ENCODE assay signal across 26 mouse cellular contexts in genomic region chr5:143931863-143932580, GRCm38 (mm10). TPM values are rescaled to one million over a fixed set of nuclear protein-coding genes. Genes with fewer than 3 reads are reported as not detected.
A peak's percentile ranks its signal among the peaks of the same experiment; 100 is the strongest.
DNase-seq lines count a peak whose midpoint lies in the region; ATAC-seq and TF ChIP-seq lines count a peak whose summit lies in the region.
"Had no signal": no experiment of that assay in that cellular context is flagged by ENCODE, and none has a peak within 500 bp of the region (broad histone marks: within the 10 kb centered on the region; RNA-seq: fewer than 3 reads in every experiment).

No protein-coding gene starts in this region.

- peak; percentile 45 for DNase-seq in heart, embryonic 10.5 days (ENCODE audit: low spot score)
- DNase-seq in heart, adult 9 months (ENCODE audit: low spot score in 2 of 2) = no peak
- no peak for DNase-seq in testis, postnatal 10 days (ENCODE audit: low spot score)
- DNase-seq in forebrain, embryonic 10.5 days (ENCODE audit: extremely low spot score, low spot score) = no peak
- DNase-seq: B cell, adult 2 months; cerebellum, adult 11 months; cerebellum, adult 9-11 months; gastrocnemius, postnatal 10 days; gastrocnemius, postnatal 36 days; heart, adult 18-20 months; heart, postnatal 36 days had no signal

- peak; percentile 93 for ATAC-seq in intestine, postnatal 0 days
- no peak for ATAC-seq in hindbrain, embryonic 16.5 days
- ATAC-seq: forebrain, embryonic 15.5 days; inflammation-experienced regulatory T-cells, adult 6 months; Patski had no signal

- WGBS in heart, embryonic 10.5 days = 82% methylated on average over 6 of the region's 6 CpGs
- WGBS in intestine, postnatal 0 days = 52% methylated on average over 6 of the region's 6 CpGs
- WGBS in hindbrain, embryonic 16.5 days = 84% methylated on average over 6 of the region's 6 CpGs
- 89% methylated on average over 6 of the region's 6 CpGs for WGBS in forebrain, embryonic 10.5 days

- no peak overlapping the region for H3K4me3 ChIP-seq in heart, embryonic 10.5 days
- peak overlapping the region; percentile 84 for H3K4me3 ChIP-seq in testis, adult 2 months (ENCODE audit: control insufficient read depth, low read depth, low read length)
- H3K4me3 ChIP-seq in intestine, postnatal 0 days (ENCODE audit: low read depth, low read length) = no peak overlapping the region
- H3K4me3 ChIP-seq in hindbrain, embryonic 16.5 days (ENCODE audit: low read length) = no peak overlapping the region
- no peak overlapping the region for H3K4me3 ChIP-seq in forebrain, embryonic 10.5 days
- H3K4me3 ChIP-seq: embryonic facial prominence, embryonic 12.5 days; embryonic facial prominence, embryonic 15.5 days; forebrain, embryonic 12.5 days had no signal

- no peak overlapping the region for H3K27ac ChIP-seq in heart, embryonic 10.5 days
- H3K27ac ChIP-seq in testis, adult 2 months (ENCODE audit: control insufficient read depth, insufficient read depth, low read depth, low read length) = no peak overlapping the region
- peak overlapping the region; percentile 30 for H3K27ac ChIP-seq in intestine, postnatal 0 days (ENCODE audit: low read depth, low read length)
- no peak overlapping the region for H3K27ac ChIP-seq in hindbrain, embryonic 16.5 days (ENCODE audit: low read depth, low read length)
- H3K27ac ChIP-seq in forebrain, embryonic 10.5 days = no peak overlapping the region
- H3K27ac ChIP-seq: embryonic facial prominence, embryonic 12.5 days; embryonic facial prominence, embryonic 15.5 days; forebrain, embryonic 12.5 days; forebrain, embryonic 15.5 days; hindbrain, embryonic 10.5 days; hindbrain, embryonic 13.5 days; hindbrain, postnatal 0 days had no signal

- H3K4me2 ChIP-seq in intestine, postnatal 0 days (replicated peaks; ENCODE audit: low read depth) = no peak overlapping the region
- no peak overlapping the region for H3K4me2 ChIP-seq in hindbrain, embryonic 16.5 days (ENCODE audit: low read length)
- H3K4me2 ChIP-seq: embryonic facial prominence, embryonic 12.5 days; embryonic facial prominence, embryonic 15.5 days had no signal

- peaks cover 48% of the 10 kb centered on the region for H3K36me3 ChIP-seq in heart, embryonic 10.5 days
- no peaks in the 10 kb centered on the region for H3K36me3 ChIP-seq in testis, adult 2 months (ENCODE audit: control insufficient read depth, insufficient read depth, low read length)
- peaks cover 19% of the 10 kb centered on the region; the same call in 1 of the 2 replicates for H3K36me3 ChIP-seq in intestine, postnatal 0 days (ENCODE audit: control insufficient read depth, insufficient read depth)
- peaks cover 21% of the 10 kb centered on the region for H3K36me3 ChIP-seq in hindbrain, embryonic 16.5 days (ENCODE audit: control insufficient read depth, insufficient read depth, low read length)
- peaks cover 55% of the 10 kb centered on the region for H3K36me3 ChIP-seq in forebrain, embryonic 10.5 days (replicated peaks)

- TF ChIP-seq CTCF in testis, adult 2 months (IDR thresholded peaks at IDR 0.05; ENCODE audit: control insufficient read depth, insufficient read depth, insufficient replicate concordance, low read depth, low read length) = no peak
- TF ChIP-seq CTCF in intestine, postnatal 0 days (IDR thresholded peaks at IDR 0.05; ENCODE audit: low read depth) = no peak

- no peaks in the 10 kb centered on the region for H3K9me3 ChIP-seq in heart, embryonic 10.5 days
- no peaks in the 10 kb centered on the region for H3K9me3 ChIP-seq in intestine, postnatal 0 days (ENCODE audit: control insufficient read depth)
- H3K9me3 ChIP-seq in hindbrain, embryonic 16.5 days (ENCODE audit: control insufficient read depth, low read length) = no peaks in the 10 kb centered on the region
- H3K9me3 ChIP-seq in forebrain, embryonic 10.5 days = no peaks in the 10 kb centered on the region
- H3K9me3 ChIP-seq: embryonic facial prominence, embryonic 12.5 days; embryonic facial prominence, embryonic 15.5 days; forebrain, embryonic 12.5 days; forebrain, embryonic 15.5 days; G1E; hindbrain, embryonic 10.5 days; hindbrain, embryonic 13.5 days had no signal

- TF ChIP-seq POLR2A in testis, adult 2 months (IDR thresholded peaks at IDR 0.05; ENCODE audit: control insufficient read depth, low read depth, low read length) = no peak

- H3K27me3 ChIP-seq in heart, embryonic 10.5 days (ENCODE audit: insufficient read depth, poor library complexity, severe bottlenecking) = no peaks in the 10 kb centered on the region
- no peaks in the 10 kb centered on the region for H3K27me3 ChIP-seq in testis, adult 2 months (ENCODE audit: control insufficient read depth, insufficient read depth, low read length)
- no peaks in the 10 kb centered on the region for H3K27me3 ChIP-seq in intestine, postnatal 0 days (replicated peaks; ENCODE audit: control insufficient read depth, insufficient read depth, low read length)
- no peaks in the 10 kb centered on the region for H3K27me3 ChIP-seq in hindbrain, embryonic 16.5 days (replicated peaks; ENCODE audit: control insufficient read depth, insufficient read depth, low read length)
- no peaks in the 10 kb centered on the region for H3K27me3 ChIP-seq in forebrain, embryonic 10.5 days (ENCODE audit: poor library complexity, severe bottlenecking)
- H3K27me3 ChIP-seq: CH12.LX; embryonic facial prominence, embryonic 12.5 days; embryonic facial prominence, embryonic 15.5 days; forebrain, embryonic 12.5 days; forebrain, embryonic 15.5 days; hindbrain, embryonic 13.5 days; Patski had no signal

- H3K4me1 ChIP-seq in heart, embryonic 10.5 days = peaks cover 4% of the 10 kb centered on the region; the same call in 1 of the 2 replicates
- 0 out of 2 replicates have a peak, but pooled peaks cover 6% of the 10 kb centered on the region for H3K4me1 ChIP-seq in testis, adult 2 months (ENCODE audit: control insufficient read depth, insufficient read depth, low read length)
- no peaks in the 10 kb centered on the region for H3K4me1 ChIP-seq in intestine, postnatal 0 days (replicated peaks; ENCODE audit: control insufficient read depth, insufficient read depth, low read length)
- H3K4me1 ChIP-seq in hindbrain, embryonic 16.5 days (ENCODE audit: control insufficient read depth, insufficient read depth, low read depth, low read length) = no peaks in the 10 kb centered on the region
- H3K4me1 ChIP-seq in forebrain, embryonic 10.5 days = peaks cover 12% of the 10 kb centered on the region
- H3K4me1 ChIP-seq: embryonic facial prominence, embryonic 12.5 days; embryonic facial prominence, embryonic 15.5 days; forebrain, embryonic 12.5 days had no signal

- H3K9ac ChIP-seq in intestine, postnatal 0 days (ENCODE audit: low read depth, low read length) = no peak overlapping the region
- no peak overlapping the region for H3K9ac ChIP-seq in hindbrain, embryonic 16.5 days (ENCODE audit: low read depth, low read length)
- H3K9ac ChIP-seq: embryonic facial prominence, embryonic 12.5 days; embryonic facial prominence, embryonic 15.5 days; forebrain, embryonic 12.5 days; forebrain, embryonic 15.5 days; hindbrain, embryonic 13.5 days had no signal

RNA-seq across cellular contexts. Expression of gene Rsph10b, which starts 0.8 kb away (rescaled TPM):
- polyA plus RNA-seq in heart, embryonic 10.5 days (2016; fragmentation: Nextera tagmentation; extraction: Ambion mirVana) = 0.46 and 1.1 TPM in 2 replicates
- 34.7 and 37.5 TPM in 2 replicates for polyA plus RNA-seq in testis, adult 2 months (2012; rRNA removed)
- polyA plus RNA-seq in intestine, postnatal 0 days (2015; fragmentation: Nextera tagmentation; extraction: Ambion mirVana) = 0.86 and 1.5 TPM in 2 replicates
- polyA plus RNA-seq in hindbrain, embryonic 16.5 days (2015; fragmentation: Nextera tagmentation; extraction: Ambion mirVana) = 5.4 and 6.2 TPM in 2 replicates
- 0.43 and 0.64 TPM in 2 replicates for polyA plus RNA-seq in forebrain, embryonic 10.5 days (2016; fragmentation: Nextera tagmentation; extraction: Ambion mirVana)
- polyA plus RNA-seq: G1E had no signal

RNA-seq across cellular contexts. Expression of gene Gm42421, which starts 4.0 kb away (rescaled TPM):
- 0.67 and 1.3 TPM in 2 replicates for polyA plus RNA-seq in heart, embryonic 10.5 days (2016; fragmentation: Nextera tagmentation; extraction: Ambion mirVana)
- 0.32 and 0.69 TPM in 2 replicates for polyA plus RNA-seq in testis, adult 2 months (2012; rRNA removed)
- 0.26 TPM in 1 of 2 replicates, not detected in the other for polyA plus RNA-seq in intestine, postnatal 0 days (2015; fragmentation: Nextera tagmentation; extraction: Ambion mirVana)
- polyA plus RNA-seq in hindbrain, embryonic 16.5 days (2015; fragmentation: Nextera tagmentation; extraction: Ambion mirVana) = 1.9 and 2.3 TPM in 2 replicates
- 0.44 and 0.61 TPM in 2 replicates for polyA plus RNA-seq in forebrain, embryonic 10.5 days (2016; fragmentation: Nextera tagmentation; extraction: Ambion mirVana)
- polyA plus RNA-seq: G1E had no signal

RNA-seq across cellular contexts. Expression of gene Pms2, which starts 22.3 kb away (rescaled TPM):
- 28.3 and 33.9 TPM in 2 replicates for polyA plus RNA-seq in heart, embryonic 10.5 days (2016; fragmentation: Nextera tagmentation; extraction: Ambion mirVana)
- polyA plus RNA-seq in testis, adult 2 months (2012; rRNA removed) = 2.4 and 3.4 TPM in 2 replicates
- polyA plus RNA-seq in intestine, postnatal 0 days (2015; fragmentation: Nextera tagmentation; extraction: Ambion mirVana) = 6.4 and 6.8 TPM in 2 replicates
- polyA plus RNA-seq in hindbrain, embryonic 16.5 days (2015; fragmentation: Nextera tagmentation; extraction: Ambion mirVana) = 24.0 and 25.9 TPM in 2 replicates
- polyA plus RNA-seq in forebrain, embryonic 10.5 days (2016; fragmentation: Nextera tagmentation; extraction: Ambion mirVana) = 40.8 and 41.5 TPM in 2 replicates

RNA-seq across cellular contexts. Expression of gene Aimp2, which starts 22.4 kb away (rescaled TPM):
- polyA plus RNA-seq in heart, embryonic 10.5 days (2016; fragmentation: Nextera tagmentation; extraction: Ambion mirVana) = 117 and 127 TPM in 2 replicates
- polyA plus RNA-seq in testis, adult 2 months (2012; rRNA removed) = 35.2 and 40.5 TPM in 2 replicates
- polyA plus RNA-seq in intestine, postnatal 0 days (2015; fragmentation: Nextera tagmentation; extraction: Ambion mirVana) = 58.8 TPM in 2 replicates
- polyA plus RNA-seq in hindbrain, embryonic 16.5 days (2015; fragmentation: Nextera tagmentation; extraction: Ambion mirVana) = 92.4 and 94.6 TPM in 2 replicates
- 141 TPM in 2 replicates for polyA plus RNA-seq in forebrain, embryonic 10.5 days (2016; fragmentation: Nextera tagmentation; extraction: Ambion mirVana)

RNA-seq across cellular contexts. Expression of gene Ankrd61, which starts 34.5 kb away (rescaled TPM):
- polyA plus RNA-seq in heart, embryonic 10.5 days (2016; fragmentation: Nextera tagmentation; extraction: Ambion mirVana) = 0.16 and 0.26 TPM in 2 replicates
- 202 and 206 TPM in 2 replicates for polyA plus RNA-seq in testis, adult 2 months (2012; rRNA removed)
- polyA plus RNA-seq in intestine, postnatal 0 days (2015; fragmentation: Nextera tagmentation; extraction: Ambion mirVana) = not detected in 2 replicates
- polyA plus RNA-seq in hindbrain, embryonic 16.5 days (2015; fragmentation: Nextera tagmentation; extraction: Ambion mirVana) = 0.22 and 0.41 TPM in 2 replicates
- polyA plus RNA-seq in forebrain, embryonic 10.5 days (2016; fragmentation: Nextera tagmentation; extraction: Ambion mirVana) = 0.31 and 0.36 TPM in 2 replicates
- polyA plus RNA-seq: G1E; heart, embryonic 14.5 days had no signal
